Mouse (Mus musculus) forebrain, postnatal 0 days (tissue): Measurements from ENCODE around the gene Pfkfb1. TPM values are rescaled to one million over a fixed set of nuclear protein-coding genes. Genes with fewer than 3 reads are reported as not detected.
A peak's percentile ranks its signal among the peaks of the same experiment; 100 is the strongest.

Source experiments
- ATAC-seq: fragments of 200-750 bp; cut with Nextera tagmentation; 2 replicates; pipeline ENCODE4 v1.8.0; 2017; ENCODE audit warnings: mild to moderate bottlenecking, moderate library complexity
- DNase-seq: peaks from one replicate; pipeline ENCODE4 v3.0.0-alpha.2; 2015
- H3K27ac ChIP-seq: fragments of 300-500 bp; sonication (generic); 2 replicates; pipeline ENCODE4 v1.5.1; 2014; ENCODE audit warnings: low read depth, mild to moderate bottlenecking, antibody characterized with exemption, low read length, moderate library complexity, mixed read lengths
- H3K27me3 ChIP-seq: fragments of 300-500 bp; sonication (generic); 2 replicates; pipeline ENCODE4 v1.6.1; 2014; ENCODE audit warnings: mild to moderate bottlenecking, low read length, mixed read lengths; ENCODE audit not compliant: insufficient read depth
- H3K36me3 ChIP-seq: fragments of 300-500 bp; sonication (generic); 2 replicates; pipeline ENCODE4 v1.6.1; 2014; ENCODE audit warnings: mild to moderate bottlenecking, moderate library complexity; ENCODE audit not compliant: insufficient read depth
- H3K4me1 ChIP-seq: fragments of 300-500 bp; sonication (generic); 2 replicates; pipeline ENCODE4 v1.6.1; 2014; ENCODE audit warnings: antibody characterized with exemption; ENCODE audit not compliant: insufficient read depth
- H3K4me2 ChIP-seq: fragments of 300-500 bp; sonication (generic); 2 replicates; pipeline ENCODE4 v1.6.1; 2014; ENCODE audit warnings: low read depth, mild to moderate bottlenecking, moderate library complexity
- H3K4me3 ChIP-seq: fragments of 300-500 bp; sonication (generic); 2 replicates; pipeline ENCODE4 v1.5.1; 2014; ENCODE audit warnings: low read depth, low read length, mixed read lengths
- H3K9ac ChIP-seq: fragments of 300-500 bp; sonication (generic); 2 replicates; pipeline ENCODE4 v1.6.1; 2014; ENCODE audit warnings: mild to moderate bottlenecking
- H3K9me3 ChIP-seq: fragments of 300-500 bp; sonication (generic); 2 replicates; pipeline ENCODE4 v1.6.1; 2016; ENCODE audit warnings: low read length
- CTCF ChIP-seq: sonication (generic); IDR thresholded peaks from 2 replicates; pipeline ENCODE4 v1.5.1; 2016; ENCODE audit warnings: antibody characterized with exemption, control low read depth, low read depth
- WGBS: fragments of 180-500 bp; shearing (Covaris S2); extraction: QIAGEN DNeasy Blood & Tissue Kit; methylation state at CpG from one replicate; pipeline ENCODE4 v1.1.7; 2014; 5-methylcytosine and 5-hydroxymethylcytosine counted together
- polyA plus RNA-seq: library from polyadenylated mRNA; unstranded; fragments of >200 nt; fragmentation: Nextera tagmentation; extraction: Ambion mirVana; gene quantifications from 2 replicates; pipeline ENCODE4 v1.2.1, GENCODE M21; 2015
- total RNA-seq: library from RNA; depleted of rRNA; stranded (reverse); fragments of >200 nt; gene quantifications from 2 replicates; pipeline ENCODE4 v1.2.3, GENCODE M21; 2014; rRNA removed

The Pfkfb1 gene
- total RNA-seq = 2.0 and 3.9 TPM in 2 replicates
- polyA plus RNA-seq = 4.0 and 4.2 TPM in 2 replicates

- Histone ChIP-seq H3K4me3 (peak within 1 kb of the TSS; percentile 46), H3K36me3 (no peaks in the 10 kb centered on the region), H3K9ac (peak within 1 kb of the TSS; percentile 63), H3K4me2 (peak within 1 kb of the TSS; percentile 51), H3K27ac (peak within 1 kb of the TSS; percentile 83), H3K9me3 (no peaks in the 10 kb centered on the region), H3K4me1 (no peaks in the 10 kb centered on the region), H3K27me3 (no peaks in the 10 kb centered on the region)
- WGBS = 28% methylated on average over 35 of the region's 35 CpGs
- ATAC-seq (peak; percentile 98), DNase-seq (peak; percentile 81)
- TF ChIP-seq CTCF = peak; percentile 55
Observed at GRCm38 (mm10) chrX:150588023-150588764, at the start of gene Pfkfb1. TSS of gene Pfkfb1 (plus strand) at chrX:150588229.

- no peak overlapping the region for H3K4me2 ChIP-seq
- ATAC-seq (no peak), DNase-seq (no peak)
- WGBS = 91% methylated on average over 2 of the region's 2 CpGs
- no peak overlapping the region for H3K9ac ChIP-seq
- no peaks in the 10 kb centered on the region for H3K36me3 ChIP-seq
- no peaks in the 10 kb centered on the region for H3K4me1 ChIP-seq
- no peak for TF ChIP-seq CTCF
- H3K9me3 ChIP-seq = no peaks in the 10 kb centered on the region
- no peak overlapping the region for H3K27ac ChIP-seq
- H3K4me3 ChIP-seq = no peak overlapping the region
- H3K27me3 ChIP-seq = no peaks in the 10 kb centered on the region
Observed at GRCm38 (mm10) chrX:150540111-150540510, 47.9 kb upstream of the Pfkfb1 start.

GRCm38 (mm10) chrX:150541684-150542083 lies 46.3 kb upstream of the Pfkfb1 start:
- ATAC-seq (no peak), DNase-seq (no peak)
- no peak overlapping the region for H3K9ac ChIP-seq
- H3K4me3 ChIP-seq = no peak overlapping the region
- no peak overlapping the region for H3K27ac ChIP-seq
- H3K9me3 ChIP-seq = no peaks in the 10 kb centered on the region
- H3K27me3 ChIP-seq = no peaks in the 10 kb centered on the region
- TF ChIP-seq CTCF = no peak
- H3K4me1 ChIP-seq = no peaks in the 10 kb centered on the region
- H3K36me3 ChIP-seq = no peaks in the 10 kb centered on the region
- no peak overlapping the region for H3K4me2 ChIP-seq

- H3K36me3 ChIP-seq = no peaks in the 10 kb centered on the region
- H3K4me2 ChIP-seq = no peak within 1 kb of the TSS
- H3K4me1 ChIP-seq = no peaks in the 10 kb centered on the region
- DNase-seq (no peak), ATAC-seq (no peak)
- H3K4me3 ChIP-seq = no peak within 1 kb of the TSS
- WGBS = 63% methylated on average over 5 of the region's 5 CpGs
- no peaks in the 10 kb centered on the region for H3K27me3 ChIP-seq
- TF ChIP-seq CTCF = no peak
- H3K27ac ChIP-seq = no peak within 1 kb of the TSS
- H3K9ac ChIP-seq = no peak within 1 kb of the TSS
- H3K9me3 ChIP-seq = no peaks in the 10 kb centered on the region
Observed at GRCm38 (mm10) chrX:150547239-150547638, 40.8 kb upstream of the Pfkfb1 start, which contains the start of gene Alas2. TSS of gene Alas2 (plus strand) at chrX:150547375.

- no peak for TF ChIP-seq CTCF
- 84% methylated on average over 3 of the region's 3 CpGs for WGBS
- no peak overlapping the region for H3K9ac ChIP-seq
- no peaks in the 10 kb centered on the region for H3K4me1 ChIP-seq
- no peaks in the 10 kb centered on the region for H3K27me3 ChIP-seq
- H3K4me2 ChIP-seq = no peak overlapping the region
- H3K4me3 ChIP-seq = no peak overlapping the region
- no peaks in the 10 kb centered on the region for H3K36me3 ChIP-seq
- DNase-seq (no peak), ATAC-seq (no peak)
- no peaks in the 10 kb centered on the region for H3K9me3 ChIP-seq
- H3K27ac ChIP-seq = no peak overlapping the region
Observed at GRCm38 (mm10) chrX:150549639-150550038, 38.4 kb upstream of the Pfkfb1 start.

- no peak for TF ChIP-seq CTCF
- H3K4me3 ChIP-seq = no peak overlapping the region
- ATAC-seq (no peak), DNase-seq (no peak)
- H3K9ac ChIP-seq = no peak overlapping the region
- H3K36me3 ChIP-seq = no peaks in the 10 kb centered on the region
- H3K27ac ChIP-seq = no peak overlapping the region
- no peaks in the 10 kb centered on the region for H3K4me1 ChIP-seq
- H3K27me3 ChIP-seq = no peaks in the 10 kb centered on the region
- 94% methylated on average over 2 of the region's 2 CpGs for WGBS
- H3K9me3 ChIP-seq = no peaks in the 10 kb centered on the region
- H3K4me2 ChIP-seq = no peak overlapping the region
Observed at GRCm38 (mm10) chrX:150551986-150552385, 36.0 kb upstream of the Pfkfb1 start.

GRCm38 (mm10) chrX:150554032-150554431 lies 34.0 kb upstream of the Pfkfb1 start:
- no peak overlapping the region for H3K27ac ChIP-seq
- no peak overlapping the region for H3K9ac ChIP-seq
- no peaks in the 10 kb centered on the region for H3K36me3 ChIP-seq
- ATAC-seq (no peak), DNase-seq (no peak)
- no peaks in the 10 kb centered on the region for H3K9me3 ChIP-seq
- H3K4me3 ChIP-seq = no peak overlapping the region
- WGBS = 86% methylated on average over 3 of the region's 3 CpGs
- no peaks in the 10 kb centered on the region for H3K4me1 ChIP-seq
- H3K27me3 ChIP-seq = no peaks in the 10 kb centered on the region
- TF ChIP-seq CTCF = no peak
- H3K4me2 ChIP-seq = no peak overlapping the region
